25 mouse cellular contexts compared by ENCODE assay signal in the genomic region with DNA sequence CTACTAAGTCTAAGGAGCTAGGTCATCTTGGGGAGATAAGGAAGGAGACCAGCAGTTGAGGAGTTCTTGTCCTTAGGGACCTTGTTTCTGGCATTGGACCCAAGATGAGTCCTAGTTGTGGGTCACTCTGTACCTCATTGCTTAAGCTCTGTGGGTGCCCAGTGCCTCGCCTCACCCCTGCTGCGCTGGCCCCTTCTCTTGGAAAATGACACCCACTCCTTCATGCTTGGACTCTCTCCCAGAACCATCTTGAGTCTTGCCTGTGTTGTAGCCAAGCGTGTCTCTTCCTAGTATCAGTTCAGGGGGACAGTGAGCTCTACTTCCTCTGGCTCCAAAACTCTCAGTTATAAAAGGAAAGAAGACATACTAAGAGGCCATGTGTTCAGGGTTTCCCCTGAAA. TPM values are rescaled to one million over a fixed set of nuclear protein-coding genes. Genes with fewer than 3 reads are reported as not detected.
A peak's percentile ranks its signal among the peaks of the same experiment; 100 is the strongest.
DNase-seq lines count a peak whose midpoint lies in the region; ATAC-seq and TF ChIP-seq lines count a peak whose summit lies in the region.
"Had no signal": no experiment of that assay in that cellular context is flagged by ENCODE, and none has a peak within 500 bp of the region (broad histone marks: within the 10 kb centered on the region; RNA-seq: fewer than 3 reads in every experiment).

No protein-coding gene starts in this region.

- no peak for TF ChIP-seq CTCF in liver, postnatal 0 days (IDR thresholded peaks at IDR 0.05; ENCODE audit: low read depth)

- no peaks in the 10 kb centered on the region for H3K36me3 ChIP-seq in liver, postnatal 0 days (replicated peaks; ENCODE audit: insufficient read depth, low read length)
- H3K36me3 ChIP-seq: embryonic facial prominence, embryonic 15.5 days; forebrain, embryonic 12.5 days; hindbrain, embryonic 15.5 days; limb, embryonic 15.5 days; neural tube, embryonic 12.5 days had no signal

- no peak overlapping the region for H3K4me2 ChIP-seq in liver, postnatal 0 days (ENCODE audit: low read depth, low read length)
- H3K4me2 ChIP-seq: embryonic facial prominence, embryonic 15.5 days; forebrain, embryonic 12.5 days; hindbrain, embryonic 15.5 days; limb, embryonic 15.5 days; midbrain, embryonic 11.5 days; neural tube, embryonic 12.5 days had no signal

- DNase-seq in heart, adult 11 months: peak; percentile 97
- DNase-seq in heart, adult 8-10 months (ENCODE audit: low spot score): no peak
- DNase-seq in liver, postnatal 0 days: no peak
- no peak for DNase-seq in liver
- DNase-seq in gastrocnemius, adult 8-10 months (ENCODE audit: low spot score in 2 of 2): peak; percentile 54 to 72
- DNase-seq in telencephalon, adult 2 months (ENCODE audit: low read depth, low spot score): peak; percentile 17
- DNase-seq in cerebellum, adult 9-11 months: no peak
- DNase-seq: adrenal gland, postnatal 10 days; B cell, adult 2 months; cerebellum, postnatal 10 days; embryo, embryonic 11 days; kidney, postnatal 36 days; layer of hippocampus, postnatal 36 days; lung, adult 2 months had no signal

- no peaks in the 10 kb centered on the region for H3K9me3 ChIP-seq in liver, postnatal 0 days (ENCODE audit: low read length)
- H3K9me3 ChIP-seq: embryonic facial prominence, embryonic 15.5 days; forebrain, embryonic 12.5 days; hindbrain, embryonic 15.5 days; limb, embryonic 15.5 days had no signal

- TF ChIP-seq EP300 in liver, postnatal 0 days (IDR thresholded peaks at IDR 0.05; ENCODE audit: low read depth): no peak

- peak overlapping the region; percentile 67; the same call in 1 of the 2 replicates for H3K27ac ChIP-seq in liver, postnatal 0 days (ENCODE audit: low read depth)
- H3K27ac ChIP-seq: embryonic facial prominence, embryonic 15.5 days; forebrain, embryonic 12.5 days; hindbrain, embryonic 15.5 days; limb, embryonic 15.5 days; neural tube, embryonic 12.5 days; stomach, postnatal 0 days had no signal

- ATAC-seq in liver, postnatal 0 days: no peak
- ATAC-seq: intestine, postnatal 0 days had no signal

- H3K27me3 ChIP-seq in liver, postnatal 0 days (ENCODE audit: insufficient read depth, low read length): no peaks in the 10 kb centered on the region
- H3K27me3 ChIP-seq: embryonic facial prominence, embryonic 15.5 days; hindbrain, embryonic 15.5 days; limb, embryonic 15.5 days; neural tube, embryonic 12.5 days had no signal

- WGBS in liver, postnatal 0 days (ENCODE audit: insufficient replicate concordance): 72% methylated on average over 3 of the region's 3 CpGs

- H3K4me3 ChIP-seq in liver, postnatal 0 days (ENCODE audit: low read depth, low read length): no peak overlapping the region
- H3K4me3 ChIP-seq: embryonic facial prominence, embryonic 15.5 days; forebrain, embryonic 12.5 days; hindbrain, embryonic 15.5 days; limb, embryonic 15.5 days; neural tube, embryonic 12.5 days had no signal

- no peaks in the 10 kb centered on the region for H3K4me1 ChIP-seq in liver, postnatal 0 days (ENCODE audit: insufficient read depth)
- H3K4me1 ChIP-seq: embryonic facial prominence, embryonic 15.5 days; forebrain, embryonic 12.5 days; hindbrain, embryonic 15.5 days; limb, embryonic 15.5 days; neural tube, embryonic 12.5 days had no signal

- no peak overlapping the region for H3K9ac ChIP-seq in liver, postnatal 0 days (replicated peaks)
- H3K9ac ChIP-seq: embryonic facial prominence, embryonic 15.5 days; forebrain, embryonic 12.5 days; hindbrain, embryonic 15.5 days; limb, embryonic 15.5 days; neural tube, embryonic 12.5 days had no signal

RNA-seq across cellular contexts. Expression of a gene that starts 15.9 kb away (rescaled TPM):
- 1 to 10 TPM in 3 of 4 experiments, under 1 TPM in 1; 0.49 to 2.2 (median 1.5) TPM for total RNA-seq in heart, adult 8-10 months (2022)
- 1.7 and 2.8 TPM in 2 replicates for polyA plus RNA-seq in liver, postnatal 0 days (2015; fragmentation: Nextera tagmentation; extraction: Ambion mirVana)
- total RNA-seq in gastrocnemius, adult 8-10 months (2022): not detected
- total RNA-seq: layer of hippocampus, postnatal 36 days; left cerebral cortex, postnatal 25 days; monocyte, adult 5-6 weeks had no signal
- polyA plus RNA-seq: embryonic facial prominence, embryonic 15.5 days; midbrain, embryonic 11.5 days; neural tube, embryonic 12.5 days had no signal

RNA-seq across cellular contexts. Expression of a gene that starts 25.3 kb away (rescaled TPM):
- not detected for total RNA-seq in heart, adult 8-10 months (2022)
- polyA plus RNA-seq in liver, postnatal 0 days (2015; fragmentation: Nextera tagmentation; extraction: Ambion mirVana): 1.0 and 1.4 TPM in 2 replicates
- total RNA-seq in gastrocnemius, adult 8-10 months (2022): not detected
- total RNA-seq: layer of hippocampus, postnatal 36 days; left cerebral cortex, postnatal 25 days; monocyte, adult 5-6 weeks had no signal
- polyA plus RNA-seq: forebrain, embryonic 12.5 days; hindbrain, embryonic 15.5 days; neural tube, embryonic 12.5 days had no signal

RNA-seq across cellular contexts. Expression of a gene that starts 29.4 kb away (rescaled TPM):
- 10 to 100 TPM in 1 of 4 experiments, 1 to 10 TPM in 3; 8.4 to 10.3 (median 9.6) TPM for total RNA-seq in heart, adult 8-10 months (2022)
- 9.2 and 9.4 TPM in 2 replicates for polyA plus RNA-seq in liver, postnatal 0 days (2015; fragmentation: Nextera tagmentation; extraction: Ambion mirVana)
- under 1 TPM; 0.54 to 0.75 (median 0.63) TPM for total RNA-seq in gastrocnemius, adult 8-10 months (2022)

RNA-seq across cellular contexts. Expression of a gene that starts 29.9 kb away (rescaled TPM):
- total RNA-seq in heart, adult 8-10 months (2022): not detected
- 28.0 and 30.8 TPM in 2 replicates for polyA plus RNA-seq in liver, postnatal 0 days (2015; fragmentation: Nextera tagmentation; extraction: Ambion mirVana)
- total RNA-seq in gastrocnemius, adult 8-10 months (2022): not detected
- total RNA-seq: layer of hippocampus, postnatal 36 days; left cerebral cortex, postnatal 25 days; monocyte, adult 5-6 weeks had no signal
- polyA plus RNA-seq: forebrain, embryonic 12.5 days; heart, postnatal 0 days had no signal

RNA-seq across cellular contexts. Expression of a gene that starts 29.9 kb away (rescaled TPM):
- total RNA-seq in heart, adult 8-10 months (2022): 1 to 10 TPM; 1.1 to 2.7 (median 1.9) TPM
- polyA plus RNA-seq in liver, postnatal 0 days (2015; fragmentation: Nextera tagmentation; extraction: Ambion mirVana): 0.59 and 0.70 TPM in 2 replicates
- total RNA-seq in gastrocnemius, adult 8-10 months (2022): under 1 TPM in 3 of 4 experiments, not detected in 1; 0.10 to 0.48 (median 0.31) TPM
- total RNA-seq: monocyte, adult 5-6 weeks had no signal

Comparison
In these comparisons a context has a peak if more than half of its experiments do, and no peak if none do; other contexts are left out.
1. DNase-seq: peak in heart, adult 11 months (single experiment), gastrocnemius, adult 8-10 months (2 of 2) and telencephalon, adult 2 months (single experiment); none in heart, adult 8-10 months (single experiment), liver, postnatal 0 days (single experiment), liver (single experiment) and cerebellum, adult 9-11 months (single experiment).
2. RNA of a gene that starts 29.4 kb away (total RNA-seq): 8.4 to 10.3 TPM in heart, adult 8-10 months; 0.54 to 0.75 TPM in gastrocnemius, adult 8-10 months; every median in the first group is over 4 times any median in the second.